Mouse (Mus musculus) forebrain, embryonic 13.5 days (tissue): ENCODE results near the gene Rad51b. TPM values are rescaled to one million over a fixed set of nuclear protein-coding genes. Genes with fewer than 3 reads are reported as not detected.

Source experiments
- ATAC-seq: fragments of 200-750 bp; cut with Nextera tagmentation; 2 replicates; pipeline ENCODE4 v1.8.0; 2017
- H3K27ac ChIP-seq: fragments of 300-500 bp; sonication (generic); 2 replicates; pipeline ENCODE4 v1.5.1; 2015; ENCODE audit warnings: inconsistent platforms, mild to moderate bottlenecking, moderate library complexity
- H3K27me3 ChIP-seq: fragments of 300-500 bp; sonication (generic); 2 replicates; pipeline ENCODE4 v1.6.1; 2015; ENCODE audit warnings: mild to moderate bottlenecking, inconsistent platforms
- H3K36me3 ChIP-seq: fragments of 300-500 bp; sonication (generic); 2 replicates; pipeline ENCODE4 v1.6.1; 2015; ENCODE audit warnings: mild to moderate bottlenecking, inconsistent platforms; ENCODE audit not compliant: poor library complexity, severe bottlenecking
- H3K4me1 ChIP-seq: fragments of 300-500 bp; sonication (generic); 2 replicates; pipeline ENCODE4 v1.6.1; 2015; ENCODE audit warnings: inconsistent platforms
- H3K4me2 ChIP-seq: fragments of 300-500 bp; sonication (generic); 2 replicates; pipeline ENCODE4 v1.6.1; 2015; ENCODE audit warnings: inconsistent platforms, mild to moderate bottlenecking, moderate library complexity
- H3K4me3 ChIP-seq: fragments of 300-500 bp; sonication (generic); 2 replicates; pipeline ENCODE4 v1.5.1; 2015; ENCODE audit warnings: mild to moderate bottlenecking, inconsistent platforms
- H3K9ac ChIP-seq: fragments of 300-500 bp; sonication (generic); 2 replicates; pipeline ENCODE4 v1.6.1; 2015; ENCODE audit warnings: mild to moderate bottlenecking, inconsistent platforms
- H3K9me3 ChIP-seq: fragments of 300-500 bp; sonication (generic); replicated peaks from 2 replicates; pipeline ENCODE4 v1.6.1; 2016; ENCODE audit warnings: inconsistent platforms
- WGBS: fragments of 180-500 bp; shearing (Covaris S2); methylation state at CpG from one replicate; pipeline ENCODE4 v1.1.7; 2015; 5-methylcytosine and 5-hydroxymethylcytosine counted together
- polyA plus RNA-seq: library from polyadenylated mRNA; unstranded; fragments of >200 nt; fragmentation: Nextera tagmentation; extraction: Ambion mirVana; gene quantifications from 2 replicates; pipeline ENCODE4 v1.2.1, GENCODE M21; 2015

The Rad51b gene
- polyA plus RNA-seq, result 5.7 and 6.2 TPM in 2 replicates

DNA sequence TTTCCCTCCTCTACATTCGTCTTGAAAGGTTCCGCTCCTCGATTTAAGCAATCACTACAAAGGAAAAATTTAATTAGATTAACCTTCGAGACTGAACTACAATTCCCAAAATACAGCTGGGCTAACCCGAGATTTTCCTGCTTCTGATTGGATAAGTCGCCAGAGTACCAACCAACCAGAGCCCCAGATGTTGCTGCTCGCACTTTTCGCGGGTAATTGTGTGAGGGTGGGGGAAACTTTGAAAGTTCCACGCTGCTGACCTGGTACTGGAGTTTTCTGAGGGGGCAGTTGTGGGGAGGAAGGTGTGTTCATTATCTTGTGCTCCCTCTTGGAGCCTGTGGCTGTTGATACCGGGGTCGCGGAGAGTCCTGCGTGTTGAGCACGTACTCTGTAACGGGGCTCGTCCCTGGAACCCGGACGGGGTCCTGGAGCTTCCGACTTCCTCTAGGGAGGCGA lies at the start of gene Rad51b:
Gene Rad51b (plus strand): TSS at position 162 of the 456 bp plus-strand sequence.
- peaks cover 19% of the 10 kb centered on the region for H3K4me1 ChIP-seq
- H3K36me3 ChIP-seq, result no peaks in the 10 kb centered on the region
- under 1% methylated on average over 21 of the region's 21 CpGs for WGBS
- H3K27me3 ChIP-seq, result no peaks in the 10 kb centered on the region
- H3K9ac ChIP-seq, result peak within 1 kb of the TSS; percentile 80
- peak within 1 kb of the TSS; percentile 71 for H3K4me3 ChIP-seq
- ATAC-seq, result peak; percentile 81
- no peaks in the 10 kb centered on the region for H3K9me3 ChIP-seq
- peak within 1 kb of the TSS; percentile 63 for H3K27ac ChIP-seq
- peak within 1 kb of the TSS; percentile 84 for H3K4me2 ChIP-seq

DNA sequence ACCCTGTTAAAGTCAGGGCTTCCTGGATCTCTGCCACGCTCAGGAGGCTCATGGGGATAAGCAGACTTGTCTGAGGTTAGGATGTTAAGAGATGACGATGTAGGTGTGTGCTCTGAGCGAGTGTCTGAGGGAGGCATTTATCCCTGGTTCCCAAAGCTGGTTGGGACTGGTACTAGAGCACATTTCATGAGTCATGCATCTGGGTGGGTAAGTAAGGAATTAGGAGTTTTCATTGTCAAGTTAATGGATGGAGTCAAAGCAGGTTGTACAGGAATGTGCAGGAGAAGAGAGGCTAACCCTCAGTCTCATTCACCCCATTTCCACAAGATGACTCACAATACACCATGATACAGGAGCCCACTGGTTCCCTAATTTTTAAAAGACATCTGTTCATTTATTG lies 49.0 kb upstream of the Rad51b start:
- no peak overlapping the region for H3K27ac ChIP-seq
- 89% methylated on average over 3 of the region's 3 CpGs for WGBS

DNA sequence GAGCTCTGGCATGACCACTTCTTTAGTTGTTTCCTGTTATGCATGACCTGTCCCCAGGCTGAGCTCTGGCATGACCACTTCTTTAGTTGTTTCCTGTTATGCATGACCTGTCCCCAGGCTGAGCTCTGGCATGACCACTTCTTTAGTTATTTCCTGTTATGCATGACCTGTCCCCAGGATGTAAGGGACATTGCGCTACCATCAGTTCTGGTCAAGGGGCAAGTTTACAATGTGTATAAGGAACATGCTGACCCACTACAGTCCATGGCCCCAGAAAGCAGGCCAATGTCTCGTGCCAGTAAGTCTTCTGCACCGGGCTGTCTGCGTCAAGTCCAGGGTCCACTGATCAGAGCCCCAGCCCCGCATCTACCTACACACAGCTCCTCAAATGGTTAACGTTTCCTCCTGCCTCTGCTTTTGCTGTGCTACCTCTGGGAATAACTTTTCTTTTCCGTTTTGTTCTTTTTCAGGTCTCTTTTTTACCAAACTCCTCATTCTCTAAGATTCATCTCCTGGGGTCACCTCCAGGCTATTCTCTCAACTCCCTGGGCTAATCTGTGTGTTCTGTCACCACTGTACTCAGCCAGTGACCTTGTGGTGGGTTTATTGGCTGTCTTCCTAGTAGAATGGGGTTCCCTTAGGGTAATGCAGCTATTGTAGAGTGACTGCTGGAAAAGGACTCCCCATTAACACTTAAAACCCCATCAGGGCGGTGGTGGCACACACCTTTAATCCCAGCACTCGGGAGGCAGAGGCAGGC lies 43.6 kb upstream of the Rad51b start:
- H3K4me2 ChIP-seq, result no peak overlapping the region
- ATAC-seq, result no peak
- H3K9me3 ChIP-seq, result no peaks in the 10 kb centered on the region
- H3K27me3 ChIP-seq, result no peaks in the 10 kb centered on the region
- no peak overlapping the region for H3K9ac ChIP-seq
- H3K4me1 ChIP-seq, result no peaks in the 10 kb centered on the region
- H3K36me3 ChIP-seq, result peaks cover 92% of the 10 kb centered on the region
- no peak overlapping the region for H3K27ac ChIP-seq
- H3K4me3 ChIP-seq, result no peak overlapping the region
- WGBS, result 92% methylated on average over 9 of the region's 9 CpGs

More for the DNA sequence above, 49.0 kb upstream of the Rad51b start:
- Histone ChIP-seq H3K9me3 (no peaks in the 10 kb centered on the region), H3K9ac (no peak overlapping the region), H3K4me2 (no peak overlapping the region), H3K36me3 (peaks cover 97% of the 10 kb centered on the region), H3K4me1 (no peaks in the 10 kb centered on the region), H3K27me3 (no peaks in the 10 kb centered on the region), H3K4me3 (no peak overlapping the region)
- ATAC-seq, result no peak

DNA sequence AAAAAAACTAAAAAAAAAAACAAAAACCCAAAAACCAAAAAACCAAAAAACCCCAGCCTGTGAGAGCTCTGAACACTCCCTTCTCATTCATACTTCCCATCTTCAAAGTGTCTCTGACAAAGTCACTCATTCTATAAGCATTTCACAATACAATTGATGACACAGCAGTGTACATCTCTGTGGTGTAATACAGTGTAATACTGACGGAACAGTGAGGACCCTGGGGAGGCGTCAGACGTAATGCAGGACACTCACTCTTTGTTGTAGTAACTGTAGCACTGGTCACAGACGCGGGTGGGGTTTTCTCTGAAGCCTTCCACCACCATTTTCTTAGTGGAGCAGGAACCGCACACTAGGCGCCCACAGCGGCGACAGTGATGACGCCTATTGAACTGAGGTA lies 42.1 kb upstream of the Rad51b start:
- 95% methylated on average over 10 of the region's 10 CpGs for WGBS
- no peaks in the 10 kb centered on the region for H3K9me3 ChIP-seq
- H3K27me3 ChIP-seq, result no peaks in the 10 kb centered on the region
- H3K4me2 ChIP-seq, result no peak overlapping the region
- no peak for ATAC-seq
- H3K4me3 ChIP-seq, result no peak overlapping the region
- no peak overlapping the region for H3K27ac ChIP-seq
- peaks cover 85% of the 10 kb centered on the region for H3K36me3 ChIP-seq
- H3K4me1 ChIP-seq, result no peaks in the 10 kb centered on the region
- no peak overlapping the region for H3K9ac ChIP-seq

DNA sequence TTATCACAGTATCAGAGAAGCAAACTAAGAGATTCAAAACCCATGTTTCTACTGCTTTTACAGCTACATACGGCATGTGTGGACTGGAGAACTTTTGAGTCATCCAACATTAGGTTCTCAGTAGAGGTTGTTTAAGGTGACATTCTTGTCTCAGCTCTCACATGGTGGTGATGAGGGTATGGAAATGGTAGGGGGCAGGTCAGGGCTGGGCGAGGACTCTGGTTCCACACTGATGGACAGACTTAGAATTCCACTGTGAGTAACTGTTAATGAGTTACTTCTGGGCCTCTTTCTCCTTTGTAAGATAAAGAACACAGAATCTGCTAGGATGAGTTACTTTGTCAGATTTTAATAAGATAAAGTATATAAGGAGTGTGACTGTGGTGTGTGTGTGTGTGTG lies 36.9 kb upstream of the Rad51b start:
- Histone ChIP-seq H3K9ac (no peak overlapping the region), H3K27me3 (no peaks in the 10 kb centered on the region), H3K9me3 (no peaks in the 10 kb centered on the region), H3K4me2 (no peak overlapping the region), H3K4me3 (no peak overlapping the region), H3K27ac (no peak overlapping the region), H3K4me1 (no peaks in the 10 kb centered on the region), H3K36me3 (peaks cover 77% of the 10 kb centered on the region)
- 92% methylated on average over 2 of the region's 2 CpGs for WGBS
- ATAC-seq, result no peak

DNA sequence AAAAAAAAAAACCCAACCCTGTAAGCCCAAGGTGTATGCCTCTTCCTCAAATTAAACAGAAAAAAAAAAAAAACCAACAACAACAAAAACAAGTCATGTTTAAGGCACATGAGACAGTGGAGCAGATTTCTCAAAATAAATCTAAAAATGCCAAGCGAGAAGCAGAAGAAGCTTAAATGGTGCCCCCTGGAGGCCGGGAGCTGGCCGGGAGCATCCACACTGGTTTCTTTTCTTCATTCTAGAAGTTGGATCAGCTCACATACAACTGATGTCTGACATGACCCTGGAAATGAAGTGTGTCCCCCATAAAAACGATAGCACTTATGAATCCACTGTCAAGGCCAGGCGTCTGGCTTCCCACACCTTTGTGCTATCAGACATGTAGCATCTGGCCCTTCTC lies 36.0 kb upstream of the Rad51b start:
- H3K4me2 ChIP-seq, result no peak overlapping the region
- no peak overlapping the region for H3K9ac ChIP-seq
- no peaks in the 10 kb centered on the region for H3K27me3 ChIP-seq
- ATAC-seq, result no peak
- WGBS, result 51% methylated on average over 5 of the region's 5 CpGs
- no peaks in the 10 kb centered on the region for H3K9me3 ChIP-seq
- peaks cover 80% of the 10 kb centered on the region for H3K36me3 ChIP-seq
- H3K27ac ChIP-seq, result no peak overlapping the region
- no peaks in the 10 kb centered on the region for H3K4me1 ChIP-seq
- H3K4me3 ChIP-seq, result no peak overlapping the region

DNA sequence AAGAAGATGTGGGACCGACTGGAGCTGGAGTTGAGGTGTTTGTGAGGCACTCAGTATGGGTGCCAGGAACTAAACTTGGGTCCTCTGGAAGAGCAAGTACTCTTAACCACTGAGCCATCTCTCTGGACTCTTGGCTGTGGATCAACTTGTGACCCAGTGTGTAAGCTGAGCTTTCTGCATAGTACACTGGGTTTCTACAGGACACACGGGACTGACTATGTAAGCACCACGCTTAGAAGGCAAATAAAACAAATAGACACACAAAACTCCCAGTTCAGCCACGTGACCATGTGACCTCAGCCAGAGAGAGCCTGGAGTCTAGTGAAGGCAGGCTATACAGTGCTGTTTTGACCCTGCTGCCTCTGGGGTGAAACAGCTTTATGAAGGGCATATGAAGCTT lies 24.5 kb upstream of the Rad51b start:
- H3K4me2 ChIP-seq, result no peak overlapping the region
- no peaks in the 10 kb centered on the region for H3K27me3 ChIP-seq
- no peaks in the 10 kb centered on the region for H3K4me1 ChIP-seq
- no peak overlapping the region for H3K4me3 ChIP-seq
- H3K36me3 ChIP-seq, result peaks cover 93% of the 10 kb centered on the region
- no peak for ATAC-seq
- no peaks in the 10 kb centered on the region for H3K9me3 ChIP-seq
- no peak overlapping the region for H3K9ac ChIP-seq
- WGBS, result 83% methylated on average over 4 of the region's 4 CpGs
- no peak overlapping the region for H3K27ac ChIP-seq

DNA sequence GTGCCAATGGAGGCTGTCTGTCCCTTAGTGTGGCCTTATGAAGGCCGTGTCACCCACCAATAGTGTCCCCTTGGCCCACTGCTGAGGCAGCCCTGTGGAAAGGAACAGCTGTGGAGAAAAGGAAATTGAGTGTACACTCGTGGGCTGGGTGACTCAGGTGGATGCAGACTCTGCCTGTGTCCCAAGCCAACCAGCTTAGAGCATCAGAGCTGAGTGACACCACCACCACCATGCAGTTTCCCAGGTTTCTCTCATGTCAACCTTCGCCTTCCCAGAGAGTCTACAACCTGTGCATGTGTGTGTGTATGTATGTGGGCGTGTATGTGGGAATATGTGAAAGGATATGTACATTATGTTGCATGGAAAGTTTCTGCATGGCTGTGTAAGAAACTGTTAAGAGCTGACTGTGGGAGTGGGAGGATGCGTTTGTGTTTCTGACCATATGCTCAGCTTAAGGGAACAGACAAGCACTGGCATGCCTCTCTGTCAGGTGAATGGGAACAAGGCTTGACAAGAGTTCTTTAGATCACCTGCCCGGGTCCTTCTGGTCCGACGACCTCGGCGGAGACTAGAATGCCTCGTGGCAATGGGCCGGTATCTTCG lies 17.5 kb upstream of the Rad51b start:
- Histone ChIP-seq H3K9me3 (no peaks in the 10 kb centered on the region), H3K4me3 (no peak overlapping the region), H3K27me3 (no peaks in the 10 kb centered on the region), H3K36me3 (peaks cover 90% of the 10 kb centered on the region), H3K4me2 (no peak overlapping the region), H3K4me1 (no peaks in the 10 kb centered on the region), H3K9ac (no peak overlapping the region; the same call in 1 of the 2 replicates), H3K27ac (no peak overlapping the region)
- WGBS, result 96% methylated on average over 13 of the region's 13 CpGs
- ATAC-seq, result no peak

DNA sequence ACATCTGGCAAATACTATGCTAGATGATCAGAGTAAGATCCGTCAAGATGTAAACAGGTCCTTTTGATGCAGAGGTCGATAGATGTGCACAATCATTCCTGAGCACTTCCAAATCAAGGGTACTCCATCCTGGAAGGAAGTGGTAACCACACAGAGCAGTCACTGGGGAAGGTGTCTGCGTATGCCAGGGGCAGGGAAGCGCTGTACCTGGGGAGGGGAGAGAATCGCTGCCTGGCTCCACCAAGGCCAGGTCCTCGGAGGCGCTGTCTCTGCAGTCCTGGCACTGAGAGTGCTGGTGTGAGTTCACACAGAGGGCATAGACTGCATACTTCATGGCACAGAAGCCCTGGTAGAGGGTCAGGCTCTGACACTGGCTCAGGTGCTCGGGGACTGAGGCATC lies 14.5 kb upstream of the Rad51b start:
- H3K36me3 ChIP-seq, result peaks cover 94% of the 10 kb centered on the region
- WGBS, result 90% methylated on average over 8 of the region's 8 CpGs

DNA sequence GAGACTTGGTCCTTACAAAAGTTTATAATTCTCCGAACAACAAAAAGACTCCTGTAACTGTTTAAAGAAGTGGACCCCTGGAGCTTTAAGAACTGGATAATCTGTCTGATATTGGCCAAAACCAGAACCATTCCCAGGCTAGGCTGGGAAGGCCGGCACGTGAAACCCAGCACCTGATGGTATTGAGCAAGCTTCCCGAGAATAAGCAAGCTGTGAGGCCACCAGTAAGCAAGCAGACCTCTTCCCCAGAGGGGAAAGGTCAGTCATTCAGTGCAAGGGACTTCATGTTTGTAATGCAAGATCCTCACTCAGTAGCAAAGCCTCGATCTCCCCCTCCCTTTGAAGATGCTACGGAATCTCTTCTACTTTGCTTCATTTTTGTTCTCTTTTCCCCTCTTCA lies 4.2 kb upstream of the Rad51b start:
- no peak for ATAC-seq
- H3K4me2 ChIP-seq, result no peak overlapping the region
- no peaks in the 10 kb centered on the region for H3K9me3 ChIP-seq
- H3K4me3 ChIP-seq, result no peak overlapping the region
- no peak overlapping the region for H3K27ac ChIP-seq
- peaks cover 16% of the 10 kb centered on the region for H3K4me1 ChIP-seq
- H3K27me3 ChIP-seq, result no peaks in the 10 kb centered on the region
- H3K9ac ChIP-seq, result no peak overlapping the region
- 84% methylated on average over 6 of the region's 6 CpGs for WGBS
- H3K36me3 ChIP-seq, result peaks cover 23% of the 10 kb centered on the region

More for the DNA sequence above, 14.5 kb upstream of the Rad51b start:
- Histone ChIP-seq H3K27ac (no peak overlapping the region), H3K4me3 (no peak overlapping the region), H3K27me3 (no peaks in the 10 kb centered on the region), H3K9ac (no peak overlapping the region), H3K9me3 (no peaks in the 10 kb centered on the region), H3K4me1 (no peaks in the 10 kb centered on the region), H3K4me2 (no peak overlapping the region)
- no peak for ATAC-seq

DNA sequence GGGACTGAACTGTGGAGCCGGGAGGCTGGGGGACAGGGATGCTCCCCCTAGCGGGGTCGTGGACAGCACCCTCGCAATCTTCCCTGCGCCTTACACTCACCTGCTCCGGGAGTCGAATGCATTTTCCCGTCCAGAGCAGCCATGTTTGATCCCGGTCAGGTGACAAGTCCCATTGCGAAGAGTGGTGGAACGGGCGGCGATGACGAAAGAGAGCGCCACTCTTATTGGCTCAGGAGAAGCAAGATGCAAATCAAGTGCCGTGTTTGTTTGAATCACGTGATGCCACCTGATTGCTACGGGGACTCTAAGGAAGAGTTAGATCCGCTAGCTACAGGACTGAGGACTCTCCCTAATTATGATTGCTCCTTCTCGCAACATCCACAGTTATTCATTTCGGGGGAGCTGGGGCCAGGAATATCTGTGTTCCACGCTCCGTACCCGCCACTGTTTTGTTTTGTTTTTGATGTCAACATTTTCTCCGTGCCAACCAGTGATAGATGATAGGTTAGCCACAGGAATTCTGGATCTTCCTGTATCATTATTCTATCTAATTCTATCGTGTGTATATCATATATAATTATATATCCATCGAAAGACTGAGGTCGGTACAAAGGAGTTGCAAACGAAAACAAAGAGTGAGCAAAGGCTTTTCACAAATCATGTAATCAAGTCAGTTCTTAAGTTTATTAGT lies 811 bp upstream of the Rad51b start, which contains the start of gene Zfyve26:
Gene Zfyve26 (minus strand): TSS at position 179 of the 691 bp plus-strand sequence.
- peak; percentile 98 for ATAC-seq
- Histone ChIP-seq H3K27ac (peak within 1 kb of the TSS; percentile 63), H3K4me3 (peak within 1 kb of the TSS; percentile 71), H3K4me1 (peaks cover 19% of the 10 kb centered on the region), H3K4me2 (peak within 1 kb of the TSS; percentile 84), H3K36me3 (peaks cover 5% of the 10 kb centered on the region), H3K9me3 (no peaks in the 10 kb centered on the region), H3K27me3 (no peaks in the 10 kb centered on the region), H3K9ac (peak within 1 kb of the TSS; percentile 80)
- under 1% methylated on average over 29 of the region's 29 CpGs for WGBS
